Mouse (Mus musculus): ENCODE measurements around the gene Lbh.

The Lbh gene

GRCm38 (mm10) chr17:72944368-72944767 is 26.3 kb downstream of the Lbh start:
- DNase-seq = no peak

GRCm38 (mm10) chr17:72947111-72947859 is 29.2 kb downstream of the Lbh start:
- DNase-seq = peak; percentile 26

GRCm38 (mm10) chr17:72948119-72948518 is 30.0 kb downstream of the Lbh start:
- no peak for DNase-seq

GRCm38 (mm10) chr17:72949247-72949701 is 31.2 kb downstream of the Lbh start:
- no peak for DNase-seq

- DNase-seq = no peak
Measured at GRCm38 (mm10) chr17:72951331-72951730, 33.2 kb downstream of the Lbh start.

- DNase-seq = no peak
Measured at GRCm38 (mm10) chr17:72953811-72954685, 35.9 kb downstream of the Lbh start.

GRCm38 (mm10) chr17:72955534-72955933 is 37.4 kb downstream of the Lbh start:
- DNase-seq = no peak

GRCm38 (mm10) chr17:72957016-72957415 is 38.9 kb downstream of the Lbh start:
- DNase-seq = no peak

GRCm38 (mm10) chr17:72958886-72959285 is 40.8 kb downstream of the Lbh start:
- no peak for DNase-seq

GRCm38 (mm10) chr17:72959497-72960039 is 41.5 kb downstream of the Lbh start:
- DNase-seq = no peak

GRCm38 (mm10) chr17:72960243-72960642 is 42.1 kb downstream of the Lbh start:
- no peak for DNase-seq

GRCm38 (mm10) chr17:72960873-72961272 is 42.8 kb downstream of the Lbh start:
- DNase-seq = no peak

- peak; percentile 17 for DNase-seq
Measured at GRCm38 (mm10) chr17:72961953-72962630, 44.0 kb downstream of the Lbh start.

GRCm38 (mm10) chr17:72965687-72966086 is 47.6 kb downstream of the Lbh start:
- no peak for DNase-seq

GRCm38 (mm10) chr17:72966091-72966531 is 48.0 kb downstream of the Lbh start:
- no peak for DNase-seq

GRCm38 (mm10) chr17:72966878-72967277 is 48.8 kb downstream of the Lbh start:
- no peak for DNase-seq

GRCm38 (mm10) chr17:72967371-72968175 is 49.5 kb downstream of the Lbh start:
- DNase-seq = no peak

GRCm38 (mm10) chr17:72968666-72969065 is 50.6 kb downstream of the Lbh start:
- DNase-seq = no peak

GRCm38 (mm10) chr17:72970631-72971161 is 52.6 kb downstream of the Lbh start:
- DNase-seq = no peak

GRCm38 (mm10) chr17:72973041-72973440 is 54.9 kb downstream of the Lbh start:
- DNase-seq = no peak
